Mouse (Mus musculus) limb, embryonic 13.5 days (tissue): ENCODE results near the gene Cntrl. TPM values are rescaled to one million over a fixed set of nuclear protein-coding genes. Genes with fewer than 3 reads are reported as not detected.

Experiments used
- ATAC-seq: fragments of 200-750 bp; cut with Nextera tagmentation; 2 replicates; pipeline ENCODE4 v1.8.0; 2017; ENCODE audit warnings: low read depth, moderate number of reproducible peaks, moderate TSS enrichment; ENCODE audit not compliant: low FRiP score
- H3K27ac ChIP-seq: fragments of 300-500 bp; sonication (generic); 2 replicates; pipeline ENCODE4 v1.5.1; 2015; ENCODE audit warnings: inconsistent platforms, mild to moderate bottlenecking, moderate library complexity
- H3K27me3 ChIP-seq: fragments of 300-500 bp; sonication (generic); 2 replicates; pipeline ENCODE4 v1.6.1; 2015; ENCODE audit warnings: mild to moderate bottlenecking, inconsistent platforms
- H3K36me3 ChIP-seq: fragments of 300-500 bp; sonication (generic); 2 replicates; pipeline ENCODE4 v1.6.1; 2015; ENCODE audit warnings: inconsistent platforms, mild to moderate bottlenecking, moderate library complexity
- H3K4me1 ChIP-seq: fragments of 300-500 bp; sonication (generic); 2 replicates; pipeline ENCODE4 v1.6.1; 2015; ENCODE audit warnings: inconsistent platforms
- H3K4me2 ChIP-seq: fragments of 300-500 bp; sonication (generic); replicated peaks from 2 replicates; pipeline ENCODE4 v1.6.1; 2015; ENCODE audit warnings: inconsistent platforms, mild to moderate bottlenecking, moderate library complexity
- H3K4me3 ChIP-seq: fragments of 300-500 bp; sonication (generic); 2 replicates; pipeline ENCODE4 v1.5.1; 2015; ENCODE audit warnings: moderate library complexity, mild to moderate bottlenecking, inconsistent platforms
- H3K9ac ChIP-seq: fragments of 300-500 bp; sonication (generic); 2 replicates; pipeline ENCODE4 v1.6.1; 2015; ENCODE audit warnings: mild to moderate bottlenecking, inconsistent platforms
- H3K9me3 ChIP-seq: fragments of 300-500 bp; sonication (generic); 2 replicates; pipeline ENCODE4 v1.6.1; 2016; ENCODE audit warnings: inconsistent platforms
- WGBS: fragments of 180-500 bp; shearing (Covaris S2); methylation state at CpG from one replicate; pipeline ENCODE4 v1.1.7; 2015; 5-methylcytosine and 5-hydroxymethylcytosine counted together
- polyA plus RNA-seq: library from polyadenylated mRNA; unstranded; fragments of >200 nt; fragmentation: Nextera tagmentation; extraction: Ambion mirVana; gene quantifications from 2 replicates; pipeline ENCODE4 v1.2.1, GENCODE M21; 2015

Cntrl gene
- polyA plus RNA-seq, 1 experiment from 2014 or later = 27.3 TPM

DNA sequence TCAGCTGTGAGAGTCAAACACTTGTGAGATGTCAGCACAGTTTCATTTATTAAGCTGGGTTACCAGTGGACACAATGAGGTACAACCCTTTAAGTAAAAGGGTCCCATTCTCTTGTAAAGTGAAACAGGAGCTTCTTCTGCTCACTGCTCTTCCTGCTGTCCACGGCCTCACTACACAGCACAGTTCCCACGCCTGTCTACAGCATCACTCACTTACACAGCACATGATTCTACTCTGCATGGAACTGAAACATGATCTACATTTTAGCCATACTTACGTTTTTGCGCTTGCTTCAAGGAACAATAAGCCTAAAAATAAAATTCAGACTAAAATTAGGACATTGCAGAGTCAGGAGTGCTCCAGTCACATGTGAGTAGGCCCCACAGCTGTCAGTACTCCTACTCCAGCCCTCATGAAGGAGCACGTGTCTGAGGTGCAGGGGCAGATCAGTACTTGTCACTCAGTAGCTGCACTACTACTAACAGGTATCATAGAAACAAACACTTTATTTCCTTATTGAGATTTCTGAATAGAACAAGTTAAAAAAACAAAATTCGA lies 73.9 kb downstream of the Cntrl start:
- H3K4me1 ChIP-seq = no peaks in the 10 kb centered on the region
- peaks cover 68% of the 10 kb centered on the region for H3K36me3 ChIP-seq
- H3K27me3 ChIP-seq = no peaks in the 10 kb centered on the region
- ATAC-seq = peak; percentile 80
- H3K9me3 ChIP-seq = no peaks in the 10 kb centered on the region
- WGBS = 79% methylated on average over 6 of the region's 6 CpGs
- no peak overlapping the region for H3K27ac ChIP-seq
- H3K4me2 ChIP-seq = no peak overlapping the region
- H3K4me3 ChIP-seq = no peak overlapping the region
- no peak overlapping the region for H3K9ac ChIP-seq

- no peak overlapping the region for H3K4me3 ChIP-seq
- no peak overlapping the region for H3K9ac ChIP-seq
- no peak overlapping the region for H3K4me2 ChIP-seq
- no peak overlapping the region for H3K27ac ChIP-seq
- no peaks in the 10 kb centered on the region for H3K27me3 ChIP-seq
- 85% methylated on average over 5 of the region's 5 CpGs for WGBS
- peaks cover 52% of the 10 kb centered on the region for H3K36me3 ChIP-seq
- ATAC-seq = no peak
- H3K9me3 ChIP-seq = no peaks in the 10 kb centered on the region
- H3K4me1 ChIP-seq = 0 out of 2 replicates have a peak, but pooled peaks cover under 1% of the 10 kb centered on the region
These were observed 79.6 kb downstream of the Cntrl start for GRCm38 (mm10) chr2:35188929-35189328.

DNA sequence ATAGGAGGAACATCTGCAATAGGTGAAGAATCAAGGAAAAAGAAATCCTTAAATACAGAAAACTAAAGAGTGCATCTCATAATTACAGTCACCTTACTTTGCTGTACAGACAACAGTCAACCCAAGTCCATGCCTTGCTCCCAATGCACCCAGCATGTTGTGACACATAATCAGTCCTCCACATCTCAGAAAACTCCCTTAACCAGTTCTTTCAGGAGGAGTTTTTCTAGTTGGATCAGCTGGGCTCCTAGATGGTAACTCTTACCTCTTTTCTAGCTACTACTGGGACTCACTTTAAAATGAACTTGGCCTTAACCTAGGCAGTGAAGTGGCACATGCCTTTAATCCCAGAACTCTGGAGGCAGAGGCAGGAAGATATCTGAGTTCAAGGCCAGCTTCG lies 84.7 kb downstream of the Cntrl start:
- peaks cover 11% of the 10 kb centered on the region for H3K4me1 ChIP-seq
- peaks cover 27% of the 10 kb centered on the region for H3K36me3 ChIP-seq
- no peak overlapping the region for H3K9ac ChIP-seq
- no peak for ATAC-seq
- H3K9me3 ChIP-seq = no peaks in the 10 kb centered on the region
- H3K4me3 ChIP-seq = no peak overlapping the region
- no peak overlapping the region for H3K27ac ChIP-seq
- no peaks in the 10 kb centered on the region for H3K27me3 ChIP-seq
- 94% methylated on average over 1 of the region's 1 CpGs for WGBS
- no peak overlapping the region for H3K4me2 ChIP-seq

DNA sequence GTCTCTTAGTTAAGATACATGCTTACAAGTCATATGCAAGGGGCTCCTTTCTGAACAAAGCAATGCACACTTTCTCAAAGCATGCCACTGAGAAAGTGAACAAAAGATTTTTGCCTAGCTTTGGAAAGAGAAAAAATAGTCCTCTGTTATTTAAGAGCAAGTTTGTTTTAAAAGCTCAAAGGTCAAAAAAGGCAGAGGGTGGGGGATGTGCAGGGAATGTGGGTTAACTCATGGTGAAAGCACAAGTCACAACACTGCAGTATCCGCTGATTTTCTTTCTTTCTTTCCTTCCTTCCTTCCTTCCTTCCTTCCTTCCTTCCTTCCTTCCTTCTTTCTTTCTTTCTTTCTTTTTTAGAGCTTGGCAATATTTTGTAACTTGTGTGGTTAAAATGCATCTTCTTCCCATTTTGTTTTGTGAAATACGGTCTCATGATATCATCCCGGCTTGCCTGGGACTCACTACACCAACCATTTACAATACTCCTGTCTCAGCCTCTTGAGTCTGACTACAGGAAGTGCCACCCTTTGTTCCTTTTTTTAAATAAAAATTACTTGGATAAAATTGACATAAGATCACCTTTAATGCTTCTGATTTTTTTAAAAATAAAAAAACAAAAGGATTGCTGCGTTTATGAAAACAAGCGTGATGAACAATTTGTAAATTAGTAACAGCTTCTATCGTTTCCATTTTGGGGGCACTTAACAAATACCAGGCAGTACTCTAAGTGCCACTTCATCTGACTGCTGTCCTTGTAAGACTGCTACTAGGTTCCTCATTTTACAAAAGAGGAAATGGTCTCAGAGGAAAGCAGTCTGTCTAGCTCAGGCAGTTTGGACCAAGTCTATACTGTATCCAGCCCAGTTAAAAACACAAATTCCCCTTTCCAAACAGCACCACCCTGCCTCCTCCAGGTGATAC lies 86.6 kb downstream of the Cntrl start:
- H3K36me3 ChIP-seq = peaks cover 11% of the 10 kb centered on the region; the same call in 1 of the 2 replicates
- H3K27ac ChIP-seq = no peak overlapping the region
- no peak for ATAC-seq
- no peak overlapping the region for H3K9ac ChIP-seq
- WGBS = 83% methylated on average over 6 of the region's 6 CpGs
- H3K4me3 ChIP-seq = no peak overlapping the region
- no peak overlapping the region for H3K4me2 ChIP-seq
- H3K27me3 ChIP-seq = no peaks in the 10 kb centered on the region
- no peaks in the 10 kb centered on the region for H3K9me3 ChIP-seq
- H3K4me1 ChIP-seq = peaks cover 19% of the 10 kb centered on the region

GRCm38 (mm10) chr2:35199541-35199940 lies 90.2 kb downstream of the Cntrl start:
- peaks cover 15% of the 10 kb centered on the region for H3K4me1 ChIP-seq
- H3K27ac ChIP-seq = 0 out of 2 replicates have a peak overlapping the region, but pooled peaks have one; percentile 98
- H3K4me2 ChIP-seq = peak overlapping the region; percentile 93
- no peaks in the 10 kb centered on the region for H3K9me3 ChIP-seq
- peak overlapping the region; percentile 100 for H3K4me3 ChIP-seq
- 0 out of 2 replicates have a peak, but pooled peaks cover 2% of the 10 kb centered on the region for H3K36me3 ChIP-seq
- peaks cover 1% of the 10 kb centered on the region for H3K27me3 ChIP-seq
- no peak for ATAC-seq
- 8% methylated on average over 5 of the region's 5 CpGs for WGBS
- peak overlapping the region; percentile 100 for H3K9ac ChIP-seq

- peak; percentile 80 for ATAC-seq
These were observed 90.9 kb downstream of the Cntrl start for GRCm38 (mm10) chr2:35199971-35200897.

GRCm38 (mm10) chr2:35200898-35201668 lies 91.8 kb downstream of the Cntrl start, which contains the start of gene Rab14:
Gene Rab14 (minus strand): TSS chr2:35201120.
- WGBS = under 1% methylated on average over 47 of the region's 47 CpGs
- Histone ChIP-seq H3K27ac (peak within 1 kb of the TSS; percentile 98), H3K9ac (peak within 1 kb of the TSS; percentile 100), H3K27me3 (peaks cover 11% of the 10 kb centered on the region), H3K4me3 (peak within 1 kb of the TSS; percentile 100), H3K9me3 (no peaks in the 10 kb centered on the region), H3K4me2 (peak within 1 kb of the TSS; percentile 93), H3K36me3 (0 out of 2 replicates have a peak, but pooled peaks cover 2% of the 10 kb centered on the region), H3K4me1 (peaks cover 15% of the 10 kb centered on the region)
- peak; percentile 98 for ATAC-seq

More at GRCm38 (mm10) chr2:35199971-35200897, 90.9 kb downstream of the Cntrl start:
- no peaks in the 10 kb centered on the region for H3K9me3 ChIP-seq
- 0 out of 2 replicates have a peak, but pooled peaks cover 2% of the 10 kb centered on the region for H3K36me3 ChIP-seq
- H3K27me3 ChIP-seq = peaks cover 5% of the 10 kb centered on the region
- H3K27ac ChIP-seq = peak overlapping the region; percentile 98
- H3K4me1 ChIP-seq = peaks cover 15% of the 10 kb centered on the region
- H3K9ac ChIP-seq = peak overlapping the region; percentile 100
- H3K4me3 ChIP-seq = peak overlapping the region; percentile 100
- peak overlapping the region; percentile 93 for H3K4me2 ChIP-seq
- WGBS = under 1% methylated on average over 84 of the region's 90 CpGs

- no peak overlapping the region for H3K27ac ChIP-seq
- no peaks in the 10 kb centered on the region for H3K9me3 ChIP-seq
- ATAC-seq = no peak
- H3K9ac ChIP-seq = no peak overlapping the region
- peaks cover 11% of the 10 kb centered on the region for H3K27me3 ChIP-seq
- no peak overlapping the region for H3K4me2 ChIP-seq
- no peak overlapping the region for H3K4me3 ChIP-seq
- H3K36me3 ChIP-seq = no peaks in the 10 kb centered on the region
- H3K4me1 ChIP-seq = peaks cover 8% of the 10 kb centered on the region
These were observed 94.4 kb downstream of the Cntrl start for GRCm38 (mm10) chr2:35203729-35204128.

DNA sequence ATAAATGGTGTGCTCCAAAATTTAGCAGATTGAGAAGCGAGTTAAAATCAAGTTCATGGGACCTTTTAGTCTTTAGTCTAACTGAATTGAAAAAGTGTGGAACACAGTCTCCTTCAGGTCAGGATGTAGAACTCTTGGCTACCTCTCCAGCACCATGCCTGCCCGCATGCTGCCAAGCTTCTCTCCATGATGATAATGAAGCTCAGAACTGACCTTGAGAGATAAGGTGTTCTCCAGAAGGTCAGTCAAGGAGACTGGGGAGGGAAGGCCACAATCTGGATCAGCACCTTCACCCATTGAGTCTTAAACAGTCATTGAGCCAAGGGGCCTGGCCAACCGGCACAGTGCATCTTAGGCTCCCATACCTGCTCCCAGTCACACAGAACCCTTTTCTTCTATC lies 97.5 kb downstream of the Cntrl start:
- 80% methylated on average over 3 of the region's 3 CpGs for WGBS
- H3K9me3 ChIP-seq = no peaks in the 10 kb centered on the region
- H3K27ac ChIP-seq = no peak overlapping the region
- ATAC-seq = no peak
- H3K27me3 ChIP-seq = peaks cover 33% of the 10 kb centered on the region
- no peak overlapping the region for H3K4me2 ChIP-seq
- H3K4me3 ChIP-seq = no peak overlapping the region
- no peak overlapping the region for H3K9ac ChIP-seq
- no peaks in the 10 kb centered on the region for H3K36me3 ChIP-seq
- no peaks in the 10 kb centered on the region for H3K4me1 ChIP-seq

DNA sequence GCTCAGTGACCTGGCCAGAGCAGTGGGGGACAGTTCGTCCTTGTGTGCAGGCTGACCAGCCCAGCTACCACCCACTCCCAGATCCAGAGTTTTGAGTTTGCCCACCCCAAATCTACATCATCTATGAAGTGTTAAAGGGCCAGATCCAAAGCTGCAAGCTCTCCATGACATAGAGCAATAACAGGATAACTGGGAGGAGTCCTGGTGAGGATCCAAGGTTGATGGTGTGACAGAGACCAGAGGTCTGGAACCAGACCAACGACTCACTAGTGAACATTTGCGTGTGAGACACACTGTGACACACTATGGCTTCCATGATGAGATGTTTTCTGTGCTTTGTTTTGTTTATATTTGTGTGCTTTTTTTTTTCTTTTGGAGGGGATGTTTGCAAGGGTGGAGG lies 98.8 kb downstream of the Cntrl start:
- 85% methylated on average over 3 of the region's 3 CpGs for WGBS
- Histone ChIP-seq H3K27me3 (peaks cover 38% of the 10 kb centered on the region), H3K4me2 (no peak overlapping the region), H3K9ac (no peak overlapping the region), H3K4me3 (no peak overlapping the region), H3K27ac (no peak overlapping the region), H3K9me3 (no peaks in the 10 kb centered on the region), H3K36me3 (no peaks in the 10 kb centered on the region), H3K4me1 (no peaks in the 10 kb centered on the region)
- ATAC-seq = no peak
